8 mouse cellular contexts compared by ENCODE assay signal in the genomic region with DNA sequence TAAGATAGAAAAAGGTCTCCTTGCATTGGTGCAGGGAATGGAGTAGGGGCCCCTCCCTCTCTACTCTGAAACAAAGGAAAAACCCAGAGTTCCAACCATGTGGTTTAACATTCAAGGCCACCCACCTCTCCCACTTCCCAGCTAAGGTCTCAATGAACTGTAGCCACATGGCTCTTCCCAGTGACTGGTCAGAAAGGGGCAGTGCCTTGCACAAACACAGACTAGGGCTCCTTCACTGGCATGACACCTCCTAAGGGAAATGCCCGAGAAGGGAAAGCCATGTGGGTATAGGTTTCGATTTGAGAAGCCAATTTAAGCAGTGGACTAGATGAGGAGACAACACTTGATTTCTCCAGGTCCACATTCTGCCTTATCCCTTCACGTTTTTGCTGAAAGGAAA. TPM values are rescaled to one million over a fixed set of nuclear protein-coding genes. Genes with fewer than 3 reads are reported as not detected.
DNase-seq lines count a peak whose midpoint lies in the region; ATAC-seq and TF ChIP-seq lines count a peak whose summit lies in the region.

No protein-coding gene starts in this region.

- no peak for ATAC-seq in kidney, postnatal 0 days (replicated peaks; ENCODE audit: low FRiP score, low read depth)
- ATAC-seq in hindbrain, embryonic 15.5 days (ENCODE audit: low FRiP score, low read depth) = no peak

- H3K9ac ChIP-seq in kidney, postnatal 0 days (ENCODE audit: low read depth, low read length) = no peak overlapping the region
- H3K9ac ChIP-seq in hindbrain, embryonic 15.5 days = peak overlapping the region; percentile 93

- peaks cover 66% of the 10 kb centered on the region for H3K79me2 ChIP-seq in myocyte (ENCODE audit: control insufficient read depth, insufficient read depth)

- H3ac ChIP-seq in myocyte (ENCODE audit: control insufficient read depth, insufficient read length) = no peak overlapping the region

- peak overlapping the region; percentile 97 for H3K4me2 ChIP-seq in kidney, postnatal 0 days (ENCODE audit: low read length)
- peak overlapping the region; percentile 87 for H3K4me2 ChIP-seq in hindbrain, embryonic 15.5 days
- H3K4me2 ChIP-seq in myocyte (ENCODE audit: low read depth) = peak overlapping the region; percentile 92

- no peak for TF ChIP-seq CTCF in kidney, postnatal 0 days (IDR thresholded peaks at IDR 0.05; ENCODE audit: low read depth)

- peak; percentile 11 for DNase-seq in kidney, postnatal 0 days (ENCODE audit: low spot score)
- DNase-seq in kidney, adult 8-10 months = no peak
- DNase-seq in embryonic facial prominence, embryonic 10.5 days (ENCODE audit: low spot score) = no peak
- DNase-seq in right cerebral cortex, adult 18-20 months = no peak
- no peak for DNase-seq in layer of hippocampus, adult 8-10 months (ENCODE audit: low spot score in 2 of 2)
- no peak for DNase-seq in urinary bladder, postnatal 10 days (ENCODE audit: low spot score)

- 33% methylated on average over 3 of the region's 3 CpGs for WGBS in kidney, postnatal 0 days
- WGBS in embryonic facial prominence, embryonic 10.5 days = 47% methylated on average over 3 of the region's 3 CpGs
- 26% methylated on average over 3 of the region's 3 CpGs for WGBS in hindbrain, embryonic 15.5 days

- peak overlapping the region; percentile 85 for H3K4me3 ChIP-seq in kidney, postnatal 0 days (replicated peaks; ENCODE audit: low read depth, low read length)
- peak overlapping the region; percentile 91 for H3K4me3 ChIP-seq in embryonic facial prominence, embryonic 10.5 days
- peak overlapping the region; percentile 93 for H3K4me3 ChIP-seq in hindbrain, embryonic 15.5 days
- peak overlapping the region; percentile 88 for H3K4me3 ChIP-seq in myocyte

- H3K4me1 ChIP-seq in kidney, postnatal 0 days (replicated peaks; ENCODE audit: insufficient read depth, low read length) = peaks cover 27% of the 10 kb centered on the region
- peaks cover 46% of the 10 kb centered on the region for H3K4me1 ChIP-seq in embryonic facial prominence, embryonic 10.5 days
- peaks cover 63% of the 10 kb centered on the region for H3K4me1 ChIP-seq in hindbrain, embryonic 15.5 days (replicated peaks)

- H3K27ac ChIP-seq in kidney, postnatal 0 days = no peak overlapping the region
- no peak overlapping the region for H3K27ac ChIP-seq in embryonic facial prominence, embryonic 10.5 days (replicated peaks)
- H3K27ac ChIP-seq in hindbrain, embryonic 15.5 days (replicated peaks) = peak overlapping the region; percentile 89

- no peak for TF ChIP-seq POLR2A in myocyte (IDR thresholded peaks at IDR 0.05; ENCODE audit: insufficient read length, low read depth)

- H3K9me3 ChIP-seq in kidney, postnatal 0 days (replicated peaks; ENCODE audit: low read length) = no peaks in the 10 kb centered on the region
- H3K9me3 ChIP-seq in embryonic facial prominence, embryonic 10.5 days = no peaks in the 10 kb centered on the region
- H3K9me3 ChIP-seq in hindbrain, embryonic 15.5 days = no peaks in the 10 kb centered on the region

- H3K36me3 ChIP-seq in kidney, postnatal 0 days (ENCODE audit: insufficient read depth, low read length) = no peaks in the 10 kb centered on the region
- H3K36me3 ChIP-seq in embryonic facial prominence, embryonic 10.5 days (replicated peaks) = peaks cover 8% of the 10 kb centered on the region; the same call in 1 of the 2 replicates
- H3K36me3 ChIP-seq in hindbrain, embryonic 15.5 days = no peaks in the 10 kb centered on the region
- H3K36me3 ChIP-seq in myocyte (ENCODE audit: control insufficient read depth, insufficient read depth) = no peaks in the 10 kb centered on the region

- H3K27me3 ChIP-seq in kidney, postnatal 0 days (ENCODE audit: insufficient read depth, low read length) = no peaks in the 10 kb centered on the region
- H3K27me3 ChIP-seq in embryonic facial prominence, embryonic 10.5 days (replicated peaks; ENCODE audit: low read depth, poor library complexity, severe bottlenecking) = no peaks in the 10 kb centered on the region
- no peaks in the 10 kb centered on the region for H3K27me3 ChIP-seq in hindbrain, embryonic 15.5 days
- H3K27me3 ChIP-seq in myocyte (ENCODE audit: control insufficient read depth, insufficient read depth, insufficient read length) = no peaks in the 10 kb centered on the region

TF ChIP-seq in myocyte, 11 proteins besides CTCF, POLR2A, EP300 and RAD21:
- TF ChIP-seq SRF (IDR thresholded peaks at IDR 0.05; ENCODE audit: control insufficient read depth, insufficient read length, low read depth) = no peak
- TF ChIP-seq USF1 (IDR thresholded peaks at IDR 0.05; ENCODE audit: low read depth) = no peak
- no peak for TF ChIP-seq E2F4 (IDR thresholded peaks at IDR 0.05; ENCODE audit: insufficient read depth)
- no peak for TF ChIP-seq REST (IDR thresholded peaks at IDR 0.05; ENCODE audit: insufficient read depth, insufficient read length)
- TF ChIP-seq CEBPB (IDR thresholded peaks at IDR 0.05; ENCODE audit: insufficient read depth, poor library complexity, severe bottlenecking) = no peak
TF ChIP-seq in myocyte: peak in this region for 0.

RNA-seq across cellular contexts. Expression of a gene that starts 3.4 kb away (rescaled TPM):
- 6.9 and 8.3 TPM in 2 replicates for polyA plus RNA-seq in kidney, postnatal 0 days (2015; fragmentation: Nextera tagmentation; extraction: Ambion mirVana)
- 17.5 TPM in 2 replicates for polyA plus RNA-seq in embryonic facial prominence, embryonic 10.5 days (2016; fragmentation: Nextera tagmentation; extraction: Ambion mirVana)
- polyA plus RNA-seq in hindbrain, embryonic 15.5 days (2015; fragmentation: Nextera tagmentation; extraction: Ambion mirVana) = 22.6 and 28.3 TPM in 2 replicates
- 19.1 TPM for polyA plus RNA-seq in myocyte (2012; fragmentation: generic; extraction: Trizol)
- 10 to 100 TPM; 79.8 to 92.2 (median 84.9) TPM for total RNA-seq in layer of hippocampus, adult 8-10 months (2022)

RNA-seq across cellular contexts. Expression of a gene that starts 3.9 kb away (rescaled TPM):
- 1.7 and 1.8 TPM in 2 replicates for polyA plus RNA-seq in kidney, postnatal 0 days (2015; fragmentation: Nextera tagmentation; extraction: Ambion mirVana)
- 4.1 and 4.3 TPM in 2 replicates for polyA plus RNA-seq in embryonic facial prominence, embryonic 10.5 days (2016; fragmentation: Nextera tagmentation; extraction: Ambion mirVana)
- polyA plus RNA-seq in hindbrain, embryonic 15.5 days (2015; fragmentation: Nextera tagmentation; extraction: Ambion mirVana) = 1.1 and 1.7 TPM in 2 replicates
- 1.9 TPM for polyA plus RNA-seq in myocyte (2012; fragmentation: generic; extraction: Trizol)
- 1 to 10 TPM in 3 of 4 experiments, under 1 TPM in 1; 0.78 to 2.0 (median 1.4) TPM for total RNA-seq in layer of hippocampus, adult 8-10 months (2022)
